Mouse (Mus musculus): ENCODE data around the gene Stub1. TPM values are rescaled to one million over a fixed set of nuclear protein-coding genes. Genes with fewer than 3 reads are reported as not detected.
"Not testable (repeated sequence)": the region's sequence is repeated elsewhere in the genome, so short reads cannot be mapped to it uniquely, and the experiment has no call there.

The Stub1 gene
- polyA plus RNA-seq, 1 experiment from 2014 or later, result 393 TPM

DNA sequence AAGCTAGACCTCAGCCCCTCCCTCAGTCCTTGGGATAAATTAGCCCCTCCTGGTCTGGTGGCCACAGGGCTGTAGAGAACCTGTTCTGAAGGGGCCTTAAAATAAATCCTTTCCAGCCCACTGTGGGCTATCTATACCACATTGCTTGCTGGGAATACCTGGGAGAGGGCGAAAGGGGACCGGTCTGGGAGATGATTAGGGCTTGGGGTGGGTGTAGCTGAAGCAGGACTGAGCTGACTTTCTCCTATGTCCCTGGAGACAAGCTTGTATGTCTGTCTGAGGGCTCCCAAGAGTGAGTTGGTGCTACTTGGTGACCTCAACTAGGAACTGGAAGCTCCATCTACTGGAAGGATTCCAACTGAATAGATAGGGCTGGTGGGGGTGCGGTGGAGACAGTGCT, 43.8 kb upstream of the Stub1 start:
- H3K9me3 ChIP-seq (ENCODE audit: low read length), result no peaks in the 10 kb centered on the region
- peaks cover 46% of the 10 kb centered on the region for H3K4me1 ChIP-seq (ENCODE audit: insufficient read depth, low read length)
- H3K9ac ChIP-seq (replicated peaks; ENCODE audit: low read length), result no peak overlapping the region
- H3K4me3 ChIP-seq (ENCODE audit: low read length), result no peak overlapping the region
- peaks cover 13% of the 10 kb centered on the region for H3K36me3 ChIP-seq (ENCODE audit: insufficient read depth, low read length)
- 87% methylated on average over 3 of the region's 3 CpGs for WGBS
- no peak overlapping the region for H3K4me2 ChIP-seq (replicated peaks; ENCODE audit: low read depth, low read length)
- ATAC-seq (ENCODE audit: low FRiP score, low TSS enrichment), result no peak
- no peak overlapping the region for H3K27ac ChIP-seq (ENCODE audit: low read length)
- H3K27me3 ChIP-seq (ENCODE audit: insufficient read depth, low read length), result no peaks in the 10 kb centered on the region

- 54% methylated on average over 10 of the region's 10 CpGs for WGBS
- H3K4me3 ChIP-seq (ENCODE audit: low read length), result peak overlapping the region; percentile 75
- no peak for ATAC-seq (ENCODE audit: low FRiP score, low TSS enrichment)
- peaks cover 42% of the 10 kb centered on the region for H3K4me1 ChIP-seq (ENCODE audit: insufficient read depth, low read length)
- peaks cover 13% of the 10 kb centered on the region for H3K36me3 ChIP-seq (ENCODE audit: insufficient read depth, low read length)
- H3K27me3 ChIP-seq (ENCODE audit: insufficient read depth, low read length), result no peaks in the 10 kb centered on the region
- H3K9me3 ChIP-seq (ENCODE audit: low read length), result no peaks in the 10 kb centered on the region
- no peak overlapping the region for H3K27ac ChIP-seq (ENCODE audit: low read length)
- H3K9ac ChIP-seq (replicated peaks; ENCODE audit: low read length), result peak overlapping the region; percentile 79
- H3K4me2 ChIP-seq (replicated peaks; ENCODE audit: low read depth, low read length), result peak overlapping the region; percentile 78
Measured at GRCm38 (mm10) chr17:25876347-25876915, 43.2 kb upstream of the Stub1 start.

GRCm38 (mm10) chr17:25875171-25876136, 42.2 kb upstream of the Stub1 start:
- H3K9ac ChIP-seq (replicated peaks; ENCODE audit: low read length), result peak overlapping the region; percentile 79

DNA sequence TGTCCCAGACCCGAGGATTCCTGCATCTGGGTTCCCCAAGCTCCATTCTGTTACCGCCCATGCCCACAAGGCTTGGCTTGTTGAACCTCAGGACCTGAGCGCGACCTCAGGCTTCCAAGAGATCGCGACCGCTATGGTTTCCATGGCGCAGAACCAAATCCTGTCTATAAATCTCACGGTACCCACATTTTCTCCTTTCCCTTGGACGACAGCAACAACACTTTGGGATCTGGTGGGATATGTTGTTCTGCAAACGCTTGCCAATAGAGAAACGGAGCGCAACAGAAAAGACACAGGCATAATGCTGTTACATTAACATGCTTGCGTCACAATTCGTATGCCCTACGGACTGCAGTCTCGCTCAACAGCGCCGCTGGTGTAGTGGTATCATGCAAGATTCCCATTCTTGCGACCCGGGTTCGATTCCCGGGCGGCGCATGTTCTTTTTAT, 41.5 kb upstream of the Stub1 start, which contains the start of gene Mettl26:
Gene Mettl26 (plus strand): TSS at position 354 of the 450 bp plus-strand sequence.
- H3K36me3 ChIP-seq (ENCODE audit: insufficient read depth, low read length), result peaks cover 12% of the 10 kb centered on the region
- H3K4me3 ChIP-seq (ENCODE audit: low read length), result peak within 1 kb of the TSS; percentile 75
- H3K27ac ChIP-seq (ENCODE audit: low read length), result peak within 1 kb of the TSS; percentile 96
- H3K27me3 ChIP-seq (ENCODE audit: insufficient read depth, low read length), result no peaks in the 10 kb centered on the region
- peak within 1 kb of the TSS; percentile 78 for H3K4me2 ChIP-seq (replicated peaks; ENCODE audit: low read depth, low read length)
- WGBS, result under 1% methylated on average over 25 of the region's 25 CpGs
- ATAC-seq (ENCODE audit: low FRiP score, low TSS enrichment), result peak; percentile 72
- peaks cover 26% of the 10 kb centered on the region for H3K4me1 ChIP-seq (ENCODE audit: insufficient read depth, low read length)
- peak within 1 kb of the TSS; percentile 79 for H3K9ac ChIP-seq (replicated peaks; ENCODE audit: low read length)
- no peaks in the 10 kb centered on the region for H3K9me3 ChIP-seq (ENCODE audit: low read length)

More at GRCm38 (mm10) chr17:25875171-25876136, 42.2 kb upstream of the Stub1 start:
- Histone ChIP-seq H3K27ac (ENCODE audit: low read length) (peak overlapping the region; percentile 96), H3K4me3 (ENCODE audit: low read length) (peak overlapping the region; percentile 75), H3K9me3 (ENCODE audit: low read length) (no peaks in the 10 kb centered on the region), H3K4me1 (ENCODE audit: insufficient read depth, low read length) (peaks cover 32% of the 10 kb centered on the region), H3K27me3 (ENCODE audit: insufficient read depth, low read length) (no peaks in the 10 kb centered on the region), H3K36me3 (ENCODE audit: insufficient read depth, low read length) (peaks cover 13% of the 10 kb centered on the region), H3K4me2 (replicated peaks; ENCODE audit: low read depth, low read length) (peak overlapping the region; percentile 78)
- peak; percentile 93 for ATAC-seq (ENCODE audit: low FRiP score, low TSS enrichment)
- WGBS, result 1% methylated on average over 59 of the region's 59 CpGs

DNA sequence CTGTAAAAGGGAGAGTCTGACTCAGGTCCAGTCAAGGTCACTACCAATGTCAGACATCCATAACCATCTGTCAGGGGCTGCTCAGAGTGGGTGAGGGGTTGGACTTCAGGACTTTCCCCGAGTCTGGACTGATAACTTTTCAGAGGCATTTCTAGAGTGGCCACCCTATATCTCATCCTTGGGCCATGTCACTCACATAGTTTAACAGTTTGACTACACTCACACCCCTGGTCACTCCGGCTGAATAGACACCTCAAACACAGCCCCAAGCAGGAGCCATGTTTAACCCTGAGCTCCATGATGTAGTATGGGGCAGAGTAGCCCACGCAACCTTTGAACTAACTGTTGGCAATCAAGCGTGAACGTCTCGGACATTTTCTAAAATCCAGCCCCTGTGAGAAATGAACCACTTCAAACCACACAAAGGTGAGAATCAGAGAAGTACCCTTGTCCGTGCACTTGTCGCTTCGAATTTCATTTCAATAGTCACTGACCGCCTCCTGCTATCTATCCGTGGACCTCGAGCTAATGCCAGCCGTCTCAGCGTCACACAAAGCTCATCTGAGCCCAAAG, 41.0 kb upstream of the Stub1 start:
- Histone ChIP-seq H3K4me3 (ENCODE audit: low read length) (peak overlapping the region; percentile 75), H3K36me3 (ENCODE audit: insufficient read depth, low read length) (peaks cover 7% of the 10 kb centered on the region), H3K27me3 (ENCODE audit: insufficient read depth, low read length) (no peaks in the 10 kb centered on the region), H3K4me2 (replicated peaks; ENCODE audit: low read depth, low read length) (peak overlapping the region; percentile 78), H3K27ac (ENCODE audit: low read length) (peak overlapping the region; percentile 96), H3K4me1 (ENCODE audit: insufficient read depth, low read length) (peaks cover 24% of the 10 kb centered on the region), H3K9me3 (ENCODE audit: low read length) (no peaks in the 10 kb centered on the region), H3K9ac (replicated peaks; ENCODE audit: low read length) (peak overlapping the region; percentile 79)
- 4% methylated on average over 14 of the region's 14 CpGs for WGBS
- ATAC-seq (ENCODE audit: low FRiP score, low TSS enrichment), result 0 out of 2 replicates have a peak, but pooled peaks have one; percentile 18

DNA sequence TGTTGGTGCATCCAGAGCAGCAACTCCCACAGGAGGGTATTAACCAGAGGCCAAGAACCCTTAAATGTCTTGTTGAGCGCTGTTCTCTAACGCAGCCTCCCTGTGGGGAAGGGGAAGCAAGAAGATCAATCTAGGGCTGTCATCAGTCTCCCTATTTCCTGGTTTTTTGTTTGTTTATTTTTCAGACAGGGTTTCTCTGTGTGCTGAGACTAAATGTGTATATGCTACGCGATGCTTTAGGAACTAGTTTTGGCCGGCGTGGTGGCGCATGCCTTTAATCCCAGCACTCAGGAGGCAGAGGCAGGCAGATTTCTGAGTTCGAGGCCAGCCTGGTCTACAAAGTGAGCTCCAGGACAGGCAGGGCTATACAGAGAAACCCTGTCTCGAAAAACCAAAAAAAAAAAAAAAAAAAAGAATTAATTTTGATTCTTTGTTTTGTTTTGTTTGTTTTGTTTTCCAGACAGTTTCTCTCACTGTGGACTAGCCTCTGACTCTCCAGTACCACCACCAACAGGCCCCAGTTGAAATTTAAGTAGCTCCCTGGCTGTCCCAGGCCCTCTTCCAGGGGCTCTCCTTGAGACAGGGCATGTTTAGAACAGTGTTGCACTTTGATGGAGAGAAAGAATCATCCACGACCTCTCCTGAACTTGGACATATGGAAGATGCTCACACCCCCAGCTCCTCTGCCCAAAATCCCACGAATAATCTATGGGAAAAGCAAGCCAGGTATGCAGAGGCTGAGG, 40.4 kb upstream of the Stub1 start:
- peak overlapping the region; percentile 75 for H3K4me3 ChIP-seq (ENCODE audit: low read length)
- no peaks in the 10 kb centered on the region for H3K9me3 ChIP-seq (ENCODE audit: low read length)
- peak overlapping the region; percentile 96 for H3K27ac ChIP-seq (ENCODE audit: low read length)
- no peaks in the 10 kb centered on the region for H3K27me3 ChIP-seq (ENCODE audit: insufficient read depth, low read length)
- H3K4me2 ChIP-seq (replicated peaks; ENCODE audit: low read depth, low read length), result peak overlapping the region; percentile 78
- ATAC-seq (ENCODE audit: low FRiP score, low TSS enrichment), result no peak
- peaks cover 6% of the 10 kb centered on the region for H3K36me3 ChIP-seq (ENCODE audit: insufficient read depth, low read length)
- H3K9ac ChIP-seq (replicated peaks; ENCODE audit: low read length), result no peak overlapping the region
- peaks cover 29% of the 10 kb centered on the region for H3K4me1 ChIP-seq (ENCODE audit: insufficient read depth, low read length)
- WGBS, result 73% methylated on average over 11 of the region's 11 CpGs

GRCm38 (mm10) chr17:25872676-25873075, 39.5 kb upstream of the Stub1 start:
- H3K4me3 ChIP-seq (ENCODE audit: low read length), result no peak overlapping the region
- no peaks in the 10 kb centered on the region for H3K9me3 ChIP-seq (ENCODE audit: low read length)
- no peaks in the 10 kb centered on the region for H3K27me3 ChIP-seq (ENCODE audit: insufficient read depth, low read length)
- peaks cover 34% of the 10 kb centered on the region for H3K4me1 ChIP-seq (ENCODE audit: insufficient read depth, low read length)
- 78% methylated on average over 3 of the region's 3 CpGs for WGBS
- no peak overlapping the region for H3K27ac ChIP-seq (ENCODE audit: low read length)
- no peaks in the 10 kb centered on the region for H3K36me3 ChIP-seq (ENCODE audit: insufficient read depth, low read length)
- H3K4me2 ChIP-seq (replicated peaks; ENCODE audit: low read depth, low read length), result no peak overlapping the region
- ATAC-seq (ENCODE audit: low FRiP score, low TSS enrichment), result no peak
- H3K9ac ChIP-seq (replicated peaks; ENCODE audit: low read length), result no peak overlapping the region

DNA sequence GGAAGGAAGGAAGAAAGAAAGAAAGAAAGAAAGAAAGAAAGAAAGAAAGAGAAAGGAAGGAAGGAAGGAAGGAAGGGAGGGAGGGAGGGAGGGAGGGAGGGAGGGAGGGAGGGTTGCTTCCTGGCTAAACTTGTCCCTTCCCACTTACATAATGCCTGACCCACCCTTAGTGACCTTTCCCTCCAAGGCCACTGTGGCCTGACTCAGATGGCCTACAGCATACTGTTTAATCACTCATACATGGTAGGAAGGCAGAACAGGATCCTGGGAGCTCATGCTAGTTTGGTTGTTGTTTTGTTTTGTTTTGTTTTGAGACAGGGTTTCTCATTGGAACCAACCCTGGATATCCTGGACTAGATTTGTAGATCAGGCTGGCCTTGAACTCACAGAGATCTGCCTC, 38.4 kb upstream of the Stub1 start:
- peaks cover 33% of the 10 kb centered on the region for H3K4me1 ChIP-seq (ENCODE audit: insufficient read depth, low read length)
- H3K9ac ChIP-seq (replicated peaks; ENCODE audit: low read length); H3K4me2 ChIP-seq (replicated peaks; ENCODE audit: low read depth, low read length); ATAC-seq (ENCODE audit: low FRiP score, low TSS enrichment); H3K36me3 ChIP-seq (ENCODE audit: insufficient read depth, low read length); H3K9me3 ChIP-seq (ENCODE audit: low read length); H3K27me3 ChIP-seq (ENCODE audit: insufficient read depth, low read length); H3K4me3 ChIP-seq (ENCODE audit: low read length); H3K27ac ChIP-seq (ENCODE audit: low read length): not testable (repeated sequence)

DNA sequence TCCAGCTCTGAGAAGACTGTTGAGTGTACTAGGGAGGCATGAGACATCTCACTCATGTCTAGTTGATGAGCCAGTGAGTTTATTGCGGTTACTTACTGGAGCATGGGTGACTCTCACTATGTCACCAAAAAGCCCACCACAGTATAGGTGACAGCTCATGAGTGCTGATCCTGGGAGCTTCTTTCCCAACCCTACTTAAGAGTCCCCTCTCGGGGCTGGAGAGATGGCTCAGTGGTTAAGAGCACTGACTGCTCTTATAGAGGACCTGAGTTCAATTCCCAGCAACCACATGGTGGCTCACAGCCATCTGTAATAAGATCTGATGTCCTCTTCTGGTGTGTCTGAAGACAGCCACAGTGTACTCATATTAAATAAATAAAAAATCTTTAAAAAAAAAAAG, 36.8 kb upstream of the Stub1 start:
- no peak overlapping the region for H3K27ac ChIP-seq (ENCODE audit: low read length)
- no peak overlapping the region for H3K4me2 ChIP-seq (replicated peaks; ENCODE audit: low read depth, low read length)
- no peak overlapping the region for H3K4me3 ChIP-seq (ENCODE audit: low read length)
- peaks cover 25% of the 10 kb centered on the region for H3K4me1 ChIP-seq (ENCODE audit: insufficient read depth, low read length)
- H3K36me3 ChIP-seq (ENCODE audit: insufficient read depth, low read length), result 0 out of 2 replicates have a peak, but pooled peaks cover 6% of the 10 kb centered on the region
- no peak overlapping the region for H3K9ac ChIP-seq (replicated peaks; ENCODE audit: low read length)
- H3K9me3 ChIP-seq (ENCODE audit: low read length), result no peaks in the 10 kb centered on the region
- ATAC-seq (ENCODE audit: low FRiP score, low TSS enrichment), result no peak
- H3K27me3 ChIP-seq (ENCODE audit: insufficient read depth, low read length), result no peaks in the 10 kb centered on the region
- 90% methylated on average over 2 of the region's 2 CpGs for WGBS
